Mouse (Mus musculus): ENCODE data around the gene Olfr1440.

DNA sequence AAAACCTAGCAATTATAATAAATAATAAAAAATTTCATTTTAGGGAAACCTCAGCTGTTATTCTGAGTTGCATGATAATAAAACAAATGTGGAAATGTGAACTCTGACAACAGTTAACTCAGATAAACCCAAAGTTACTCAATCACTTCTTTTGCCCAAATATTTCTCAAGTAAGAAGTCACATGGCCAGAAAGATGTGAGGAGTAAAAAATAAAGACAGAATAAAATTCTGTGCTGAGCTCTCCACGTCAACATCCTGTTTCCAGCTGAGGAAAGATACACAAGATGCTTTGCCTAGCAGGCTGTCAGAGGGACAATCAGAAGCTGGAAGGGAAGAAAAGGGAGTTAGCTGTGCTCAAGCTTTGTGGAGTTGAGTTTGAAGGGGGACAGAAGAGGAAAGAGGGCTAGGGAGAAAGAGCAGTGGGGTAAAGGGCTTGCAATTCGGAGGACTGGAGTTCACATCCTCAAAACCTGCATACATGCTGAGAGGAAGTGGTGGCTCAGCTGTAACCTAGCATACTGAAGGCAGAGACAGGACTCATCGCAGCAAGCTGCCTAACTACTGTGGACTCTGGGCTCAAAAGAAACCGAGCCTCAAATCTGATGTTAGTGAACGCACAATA lies 53.1 kb downstream of the Olfr1440 start:
- TF ChIP-seq GATA1 (IDR thresholded peaks at IDR 0.05; ENCODE audit: low read length): no peak
- no peak for TF ChIP-seq TAL1 (IDR thresholded peaks at IDR 0.05; ENCODE audit: low read length)
